Mouse (Mus musculus) lung, embryonic 16.5 days (tissue): ENCODE measurements at regions not wholly inside any gene's neighbourhood (a gene's known extent, or its start where the extent isn't known, plus 50 kb on each side); places are given as distances from the start of the nearest gene placed in this dataset.
A peak's percentile ranks its signal among the peaks of the same experiment; 100 is the strongest.

ENCODE experiments used
- ATAC-seq: fragments of 200-750 bp; cut with Nextera tagmentation; 2 replicates; pipeline ENCODE4 v1.8.0; 2017; ENCODE audit warnings: low read depth, mild to moderate bottlenecking, moderate library complexity
- H3K27ac ChIP-seq: fragments of 300-500 bp; sonication (generic); 2 replicates; pipeline ENCODE4 v1.5.1; 2014; ENCODE audit warnings: mild to moderate bottlenecking, control low read depth, low read length
- H3K27me3 ChIP-seq: fragments of 300-500 bp; sonication (generic); 2 replicates; pipeline ENCODE4 v1.6.1; 2014; ENCODE audit warnings: low read depth, low read length, mixed read lengths; ENCODE audit not compliant: control insufficient read depth, insufficient read depth
- H3K36me3 ChIP-seq: fragments of 300-500 bp; sonication (generic); 2 replicates; pipeline ENCODE4 v1.6.1; 2014; ENCODE audit warnings: low read length; ENCODE audit not compliant: control insufficient read depth, insufficient read depth
- H3K4me1 ChIP-seq: fragments of 300-500 bp; sonication (generic); replicated peaks from 2 replicates; pipeline ENCODE4 v1.6.1; 2014; ENCODE audit warnings: low read length, mixed read lengths; ENCODE audit not compliant: control insufficient read depth, insufficient read depth
- H3K4me2 ChIP-seq: fragments of 300-500 bp; sonication (generic); 2 replicates; pipeline ENCODE4 v1.6.1; 2014; ENCODE audit warnings: low read depth, low read length, control low read depth
- H3K4me3 ChIP-seq: fragments of 300-500 bp; sonication (generic); 2 replicates; pipeline ENCODE4 v1.5.1; 2014; ENCODE audit warnings: mild to moderate bottlenecking, low read length, control low read depth
- H3K9ac ChIP-seq: fragments of 300-500 bp; sonication (generic); 2 replicates; pipeline ENCODE4 v1.6.1; 2014; ENCODE audit warnings: low read length, control low read depth
- H3K9me3 ChIP-seq: fragments of 300-500 bp; sonication (generic); 2 replicates; pipeline ENCODE4 v1.6.1; 2016; ENCODE audit warnings: low read length; ENCODE audit not compliant: control insufficient read depth
- WGBS: fragments of 180-500 bp; shearing (Covaris S2); extraction: QIAGEN DNeasy Blood & Tissue Kit; methylation state at CpG from one replicate; pipeline ENCODE4 v1.1.7; 2014; 5-methylcytosine and 5-hydroxymethylcytosine counted together

GRCm38 (mm10) chr3:147852830-147853229 lies 1000.7 kb downstream of the Ttll7 start:
- no peaks in the 10 kb centered on the region for H3K4me1 ChIP-seq
- H3K27me3 ChIP-seq, result no peaks in the 10 kb centered on the region
- no peak overlapping the region for H3K4me2 ChIP-seq
- 83% methylated on average over 2 of the region's 2 CpGs for WGBS
- no peaks in the 10 kb centered on the region for H3K36me3 ChIP-seq
- no peak overlapping the region for H3K27ac ChIP-seq
- no peaks in the 10 kb centered on the region for H3K9me3 ChIP-seq
- H3K4me3 ChIP-seq, result no peak overlapping the region
- no peak overlapping the region for H3K9ac ChIP-seq
- no peak for ATAC-seq

- WGBS, result 39% methylated on average over 3 of the region's 3 CpGs
- H3K4me3 ChIP-seq, result no peak overlapping the region
- H3K36me3 ChIP-seq, result no peaks in the 10 kb centered on the region
- H3K9me3 ChIP-seq, result no peaks in the 10 kb centered on the region
- H3K27ac ChIP-seq, result no peak overlapping the region
- no peak overlapping the region for H3K4me2 ChIP-seq
- no peaks in the 10 kb centered on the region for H3K27me3 ChIP-seq
- H3K4me1 ChIP-seq, result no peaks in the 10 kb centered on the region
- no peak overlapping the region for H3K9ac ChIP-seq
- no peak for ATAC-seq
Observed at GRCm38 (mm10) chr3:147841357-147841756, 989.2 kb downstream of the Ttll7 start.

- no peaks in the 10 kb centered on the region for H3K4me1 ChIP-seq
- no peak for ATAC-seq
- no peaks in the 10 kb centered on the region for H3K9me3 ChIP-seq
- H3K27ac ChIP-seq, result no peak overlapping the region
- H3K4me3 ChIP-seq, result no peak overlapping the region
- no peak overlapping the region for H3K4me2 ChIP-seq
- no peaks in the 10 kb centered on the region for H3K27me3 ChIP-seq
- 67% methylated on average over 4 of the region's 4 CpGs for WGBS
- no peaks in the 10 kb centered on the region for H3K36me3 ChIP-seq
- H3K9ac ChIP-seq, result no peak overlapping the region
Observed at GRCm38 (mm10) chr3:147838816-147839215, 986.6 kb downstream of the Ttll7 start.

GRCm38 (mm10) chr3:147835716-147836115 lies 983.5 kb downstream of the Ttll7 start:
- Histone ChIP-seq H3K4me2 (no peak overlapping the region), H3K9ac (no peak overlapping the region), H3K4me3 (no peak overlapping the region), H3K27ac (no peak overlapping the region), H3K4me1 (no peaks in the 10 kb centered on the region), H3K36me3 (no peaks in the 10 kb centered on the region), H3K9me3 (no peaks in the 10 kb centered on the region), H3K27me3 (no peaks in the 10 kb centered on the region)
- no peak for ATAC-seq
- 92% methylated on average over 2 of the region's 2 CpGs for WGBS

- no peak overlapping the region for H3K27ac ChIP-seq
- no peak overlapping the region for H3K4me3 ChIP-seq
- ATAC-seq, result peak; percentile 66; the same call in 1 of the 2 replicates
- H3K4me1 ChIP-seq, result no peaks in the 10 kb centered on the region
- H3K9ac ChIP-seq, result no peak overlapping the region
- H3K9me3 ChIP-seq, result no peaks in the 10 kb centered on the region
- no peak overlapping the region for H3K4me2 ChIP-seq
- no peaks in the 10 kb centered on the region for H3K36me3 ChIP-seq
- H3K27me3 ChIP-seq, result no peaks in the 10 kb centered on the region; the same call in 1 of the 2 replicates
- WGBS, result 57% methylated on average over 1 of the region's 1 CpGs
Observed at GRCm38 (mm10) chr3:147825337-147825736, 973.2 kb downstream of the Ttll7 start.

GRCm38 (mm10) chr3:147824451-147824850 lies 972.3 kb downstream of the Ttll7 start:
- Histone ChIP-seq H3K27ac (no peak overlapping the region), H3K4me1 (no peaks in the 10 kb centered on the region), H3K27me3 (no peaks in the 10 kb centered on the region; the same call in 1 of the 2 replicates), H3K9me3 (no peaks in the 10 kb centered on the region), H3K36me3 (no peaks in the 10 kb centered on the region), H3K9ac (no peak overlapping the region), H3K4me3 (no peak overlapping the region), H3K4me2 (no peak overlapping the region)
- ATAC-seq, result no peak

- no peak overlapping the region for H3K4me3 ChIP-seq
- H3K27ac ChIP-seq, result no peak overlapping the region
- H3K4me1 ChIP-seq, result no peaks in the 10 kb centered on the region
- H3K4me2 ChIP-seq, result no peak overlapping the region
- H3K9ac ChIP-seq, result no peak overlapping the region
- H3K9me3 ChIP-seq, result no peaks in the 10 kb centered on the region
- no peaks in the 10 kb centered on the region for H3K27me3 ChIP-seq
- ATAC-seq, result no peak
- no peaks in the 10 kb centered on the region for H3K36me3 ChIP-seq
Observed at GRCm38 (mm10) chr3:147814080-147814650, 962.0 kb downstream of the Ttll7 start.

GRCm38 (mm10) chr3:147802546-147802945 lies 950.4 kb downstream of the Ttll7 start:
- no peak for ATAC-seq
- Histone ChIP-seq H3K27ac (no peak overlapping the region), H3K4me2 (no peak overlapping the region), H3K4me1 (no peaks in the 10 kb centered on the region), H3K36me3 (no peaks in the 10 kb centered on the region), H3K4me3 (no peak overlapping the region), H3K9me3 (no peaks in the 10 kb centered on the region), H3K9ac (no peak overlapping the region), H3K27me3 (no peaks in the 10 kb centered on the region)
- WGBS, result 90% methylated on average over 4 of the region's 4 CpGs

- no peaks in the 10 kb centered on the region for H3K36me3 ChIP-seq
- no peak overlapping the region for H3K4me3 ChIP-seq
- no peak overlapping the region for H3K4me2 ChIP-seq
- 66% methylated on average over 8 of the region's 8 CpGs for WGBS
- no peak overlapping the region for H3K27ac ChIP-seq
- no peak for ATAC-seq
- no peaks in the 10 kb centered on the region for H3K27me3 ChIP-seq
- no peaks in the 10 kb centered on the region for H3K4me1 ChIP-seq
- no peak overlapping the region for H3K9ac ChIP-seq
- H3K9me3 ChIP-seq, result no peaks in the 10 kb centered on the region
Observed at GRCm38 (mm10) chr3:147796524-147796923, 944.4 kb downstream of the Ttll7 start.

- H3K27ac ChIP-seq, result no peak overlapping the region
- H3K9me3 ChIP-seq, result no peaks in the 10 kb centered on the region
- H3K36me3 ChIP-seq, result no peaks in the 10 kb centered on the region
- H3K4me3 ChIP-seq, result no peak overlapping the region
- H3K4me1 ChIP-seq, result no peaks in the 10 kb centered on the region
- no peak overlapping the region for H3K4me2 ChIP-seq
- H3K9ac ChIP-seq, result no peak overlapping the region
- no peak for ATAC-seq
- H3K27me3 ChIP-seq, result no peaks in the 10 kb centered on the region
Observed at GRCm38 (mm10) chr3:147795116-147795515, 942.9 kb downstream of the Ttll7 start.
